Mouse (Mus musculus): Measurements from ENCODE around the gene Tirap. TPM values are rescaled to one million over a fixed set of nuclear protein-coding genes. Genes with fewer than 3 reads are reported as not detected.

Gene Tirap
- polyA plus RNA-seq, 1 experiment from 2014 or later: 10.6 TPM

DNA sequence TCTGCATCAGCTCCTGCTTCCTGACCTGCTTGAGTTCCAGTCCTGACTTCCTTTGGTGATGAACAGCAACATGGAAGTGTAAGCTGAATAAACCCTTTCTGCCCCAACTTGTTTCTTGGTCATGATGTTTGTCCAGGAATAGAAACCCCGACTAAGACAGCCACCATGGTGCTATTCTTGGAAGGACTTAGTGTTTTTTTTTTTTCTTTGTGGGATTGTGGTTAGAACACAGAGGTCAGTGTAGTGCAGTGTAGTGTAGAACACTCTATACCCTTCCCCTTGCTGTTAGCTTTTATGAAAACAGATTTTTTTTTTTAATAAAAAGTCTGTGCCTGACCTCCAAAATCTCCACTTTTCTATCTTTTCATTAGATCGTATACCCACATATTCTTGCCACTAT lies 17.3 kb downstream of the Tirap start:
- Histone ChIP-seq H3K9me3 (ENCODE audit: low read length) (no peaks in the 10 kb centered on the region), H3K9ac (replicated peaks) (no peak overlapping the region), H3K4me3 (ENCODE audit: low read depth, low read length) (no peak overlapping the region), H3K27ac (ENCODE audit: low read depth) (no peak overlapping the region), H3K27me3 (ENCODE audit: insufficient read depth, low read length) (no peaks in the 10 kb centered on the region), H3K4me2 (ENCODE audit: low read depth, low read length) (no peak overlapping the region), H3K36me3 (replicated peaks; ENCODE audit: insufficient read depth, low read length) (peaks cover 14% of the 10 kb centered on the region), H3K4me1 (ENCODE audit: insufficient read depth) (peaks cover 7% of the 10 kb centered on the region; the same call in 1 of the 2 replicates)
- TF ChIP-seq CTCF (IDR thresholded peaks at IDR 0.05; ENCODE audit: low read depth) (no peak), EP300 (IDR thresholded peaks at IDR 0.05; ENCODE audit: low read depth) (no peak)
- WGBS (ENCODE audit: insufficient replicate concordance): 45% methylated on average over 2 of the region's 2 CpGs
- ATAC-seq (no peak), DNase-seq (no peak)

DNA sequence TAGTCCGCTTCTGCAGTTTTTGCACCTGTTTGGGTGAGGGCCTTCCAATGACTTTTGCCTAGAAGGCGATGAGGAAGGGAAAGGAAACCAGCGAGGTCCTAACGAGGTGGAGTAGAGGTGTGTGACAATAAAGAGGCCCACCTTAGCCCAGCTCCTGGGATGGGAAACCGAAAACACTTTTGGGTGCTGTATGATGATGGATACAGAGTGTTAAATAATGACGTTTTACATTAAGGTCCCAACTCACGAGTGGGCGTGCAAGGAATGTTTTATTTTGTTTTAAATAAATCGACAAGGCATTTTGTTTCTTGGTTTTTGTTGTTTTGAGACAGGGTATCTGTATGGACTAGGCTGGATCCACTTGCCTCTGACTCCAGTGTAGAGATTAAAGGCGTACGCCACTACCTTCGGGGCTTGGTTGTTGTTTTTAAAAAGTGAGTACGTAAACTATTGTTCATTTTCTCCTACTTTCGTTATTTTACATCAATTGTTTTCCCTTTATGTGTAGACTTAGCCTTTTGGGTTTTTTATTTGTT lies 23.9 kb downstream of the Tirap start:
- peak overlapping the region; percentile 98 for H3K4me2 ChIP-seq (ENCODE audit: low read depth, low read length)
- 40% methylated on average over 14 of the region's 14 CpGs for WGBS (ENCODE audit: insufficient replicate concordance)
- DNase-seq (no peak), ATAC-seq (no peak)
- TF ChIP-seq CTCF (IDR thresholded peaks at IDR 0.05; ENCODE audit: low read depth) (no peak), EP300 (IDR thresholded peaks at IDR 0.05; ENCODE audit: low read depth) (no peak)
- peaks cover 7% of the 10 kb centered on the region for H3K4me1 ChIP-seq (ENCODE audit: insufficient read depth)
- H3K27me3 ChIP-seq (ENCODE audit: insufficient read depth, low read length): no peaks in the 10 kb centered on the region
- no peak overlapping the region; the same call in 1 of the 2 replicates for H3K27ac ChIP-seq (ENCODE audit: low read depth)
- H3K9ac ChIP-seq (replicated peaks): peak overlapping the region; percentile 72
- H3K4me3 ChIP-seq (ENCODE audit: low read depth, low read length): peak overlapping the region; percentile 62
- no peaks in the 10 kb centered on the region for H3K36me3 ChIP-seq (replicated peaks; ENCODE audit: insufficient read depth, low read length)
- no peaks in the 10 kb centered on the region for H3K9me3 ChIP-seq (ENCODE audit: low read length)

DNA sequence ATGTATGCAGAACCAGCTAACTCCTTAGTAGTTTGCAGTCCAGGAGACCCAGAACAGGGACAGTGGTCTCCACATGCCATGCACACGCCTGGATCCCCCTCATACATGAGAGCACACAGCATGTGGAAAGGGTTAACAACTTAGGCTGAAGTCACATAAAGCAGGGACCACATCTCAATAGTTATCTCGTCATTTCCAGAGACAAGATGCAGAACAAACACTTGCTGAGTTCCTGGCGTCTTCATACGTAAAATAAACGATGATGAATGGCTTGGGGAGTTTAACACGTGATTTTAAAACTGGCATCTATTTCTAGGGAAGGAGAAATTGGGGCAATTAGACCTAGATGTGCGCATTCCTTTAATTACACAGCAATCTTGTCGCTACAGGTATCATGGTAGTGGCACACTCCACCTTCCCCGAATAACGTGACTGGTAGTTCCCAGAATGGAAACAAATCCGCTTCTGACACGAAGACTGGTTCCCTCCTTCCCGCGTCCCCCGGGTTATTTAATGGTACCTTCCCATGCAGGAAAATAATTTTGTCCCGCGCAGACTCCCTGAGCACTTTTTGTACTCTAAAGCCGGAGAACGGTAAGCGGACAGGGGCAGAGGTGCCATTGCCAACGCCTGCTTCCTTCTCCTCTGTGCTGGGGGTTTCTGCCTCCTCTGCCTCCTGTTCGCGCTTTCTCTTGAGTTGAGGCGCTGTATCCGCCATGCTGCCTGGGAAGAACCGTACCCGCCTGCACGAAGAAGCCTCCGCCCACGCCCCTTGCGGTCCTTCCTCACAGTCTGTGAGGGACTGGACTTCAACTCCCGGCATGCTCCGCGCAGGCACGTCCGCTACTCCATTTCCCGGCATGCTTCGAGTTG lies 24.6 kb downstream of the Tirap start, which contains the start of gene Dcps:
TSS of gene Dcps (minus strand) at position 811 of the 873 bp plus-strand sequence.
- Histone ChIP-seq H3K36me3 (replicated peaks; ENCODE audit: insufficient read depth, low read length) (no peaks in the 10 kb centered on the region), H3K9me3 (ENCODE audit: low read length) (no peaks in the 10 kb centered on the region), H3K27ac (ENCODE audit: low read depth) (peak within 1 kb of the TSS; percentile 69), H3K4me1 (ENCODE audit: insufficient read depth) (peaks cover 7% of the 10 kb centered on the region), H3K9ac (replicated peaks) (peak within 1 kb of the TSS; percentile 72), H3K4me2 (ENCODE audit: low read depth, low read length) (peak within 1 kb of the TSS; percentile 98), H3K27me3 (ENCODE audit: insufficient read depth, low read length) (no peaks in the 10 kb centered on the region), H3K4me3 (ENCODE audit: low read depth, low read length) (peak within 1 kb of the TSS; percentile 62)
- peak; percentile 99 for ATAC-seq
- TF ChIP-seq CTCF (IDR thresholded peaks at IDR 0.05; ENCODE audit: low read depth) (peak; percentile 48), EP300 (IDR thresholded peaks at IDR 0.05; ENCODE audit: low read depth) (no peak)
- peak; percentile 95 for DNase-seq
- WGBS (ENCODE audit: insufficient replicate concordance): under 1% methylated on average over 38 of the region's 38 CpGs

DNA sequence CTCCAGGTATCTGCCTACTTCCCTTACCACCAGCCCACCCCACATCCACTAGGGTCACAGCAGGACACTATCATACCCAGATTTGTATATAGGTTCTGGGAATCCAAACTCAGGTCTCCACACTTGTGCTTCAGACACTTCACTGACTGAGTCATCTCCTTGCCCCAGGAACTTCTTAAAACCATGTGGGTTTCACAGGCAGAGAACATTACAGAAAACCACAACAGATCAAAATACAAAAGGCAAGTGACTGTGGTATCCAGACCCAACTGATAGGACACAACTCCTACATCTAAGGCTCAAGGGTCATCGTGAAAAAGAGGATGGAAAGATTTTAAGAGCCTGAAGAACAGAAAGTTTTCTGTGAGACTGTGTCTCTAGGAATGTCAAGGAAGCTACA lies 26.8 kb downstream of the Tirap start:
- Histone ChIP-seq H3K4me3 (ENCODE audit: low read depth, low read length) (no peak overlapping the region), H3K36me3 (replicated peaks; ENCODE audit: insufficient read depth, low read length) (peaks cover 4% of the 10 kb centered on the region; the same call in 1 of the 2 replicates), H3K27me3 (ENCODE audit: insufficient read depth, low read length) (no peaks in the 10 kb centered on the region), H3K4me2 (ENCODE audit: low read depth, low read length) (no peak overlapping the region), H3K27ac (ENCODE audit: low read depth) (no peak overlapping the region), H3K9ac (replicated peaks) (no peak overlapping the region), H3K4me1 (ENCODE audit: insufficient read depth) (peaks cover 7% of the 10 kb centered on the region), H3K9me3 (ENCODE audit: low read length) (no peaks in the 10 kb centered on the region)
- ATAC-seq (no peak), DNase-seq (no peak)
- 68% methylated on average over 1 of the region's 1 CpGs for WGBS (ENCODE audit: insufficient replicate concordance)
- no peak for TF ChIP-seq CTCF (IDR thresholded peaks at IDR 0.05; ENCODE audit: low read depth)

DNA sequence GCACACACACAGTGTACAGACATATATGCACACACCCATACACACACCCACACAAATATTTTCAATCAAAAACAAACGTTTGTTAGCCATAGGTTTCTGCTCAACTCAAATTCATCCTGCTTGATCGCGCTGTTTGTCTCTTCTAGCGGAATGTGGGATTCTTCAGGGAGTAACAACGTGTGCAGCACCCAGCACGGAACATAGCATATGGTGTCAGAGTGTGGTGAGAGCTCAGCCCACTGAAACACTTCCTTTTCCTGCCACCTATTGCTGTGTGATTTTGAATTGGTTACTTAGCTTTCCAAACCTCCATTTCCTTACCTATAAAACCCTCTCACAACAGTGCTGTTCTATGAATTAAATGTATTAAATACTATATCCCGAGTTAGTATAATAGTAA lies 30.0 kb downstream of the Tirap start:
- ATAC-seq: no peak
- peaks cover 4% of the 10 kb centered on the region; the same call in 1 of the 2 replicates for H3K36me3 ChIP-seq (replicated peaks; ENCODE audit: insufficient read depth, low read length)

More for the DNA sequence above, 30.0 kb downstream of the Tirap start:
- Histone ChIP-seq H3K27me3 (ENCODE audit: insufficient read depth, low read length) (no peaks in the 10 kb centered on the region), H3K9me3 (ENCODE audit: low read length) (no peaks in the 10 kb centered on the region), H3K4me1 (ENCODE audit: insufficient read depth) (peaks cover 5% of the 10 kb centered on the region), H3K9ac (replicated peaks) (no peak overlapping the region), H3K4me2 (ENCODE audit: low read depth, low read length) (no peak overlapping the region), H3K27ac (ENCODE audit: low read depth) (no peak overlapping the region), H3K4me3 (ENCODE audit: low read depth, low read length) (no peak overlapping the region)
- WGBS (ENCODE audit: insufficient replicate concordance): 81% methylated on average over 7 of the region's 7 CpGs
- TF ChIP-seq CTCF (IDR thresholded peaks at IDR 0.05; ENCODE audit: low read depth) (no peak), EP300 (IDR thresholded peaks at IDR 0.05; ENCODE audit: low read depth) (no peak)
- no peak for DNase-seq

All from liver, postnatal 0 days (tissue).